Mouse (Mus musculus) adrenal gland, postnatal 4 days (tissue): ENCODE measurements around the gene Perp. TPM values are rescaled to one million over a fixed set of nuclear protein-coding genes. Genes with fewer than 3 reads are reported as not detected.

ENCODE experiments used
- DNase-seq, 2 experiments: peaks; one replicate each; pipeline ENCODE4 v3.0.0; 2021 to 2022; ENCODE audit warnings: low spot score in 2 of 2, mixed read lengths in 2 of 2
- total RNA-seq, 2 experiments: library from RNA; stranded (reverse); gene quantifications; 2 replicates each; pipeline ENCODE4 v1.2.3; 2021

Perp gene
- total RNA-seq, 2 experiments from 2014 or later = 5.7 to 7.1 TPM

- DNase-seq = no peak
Observed at GRCm38 (mm10) chr10:18861418-18861817, 16.6 kb downstream of the Perp start.

- no peak for DNase-seq
Observed at GRCm38 (mm10) chr10:18863332-18863731, 18.5 kb downstream of the Perp start.

GRCm38 (mm10) chr10:18864753-18865152 is 19.9 kb downstream of the Perp start:
- no peak for DNase-seq

- DNase-seq = no peak
Observed at GRCm38 (mm10) chr10:18870990-18871389, 26.2 kb downstream of the Perp start.

- DNase-seq = no peak
Observed at GRCm38 (mm10) chr10:18876211-18876610, 31.4 kb downstream of the Perp start.

GRCm38 (mm10) chr10:18878111-18878510 is 33.3 kb downstream of the Perp start:
- DNase-seq = no peak

GRCm38 (mm10) chr10:18879160-18879559 is 34.3 kb downstream of the Perp start:
- DNase-seq = no peak

- no peak for DNase-seq
Observed at GRCm38 (mm10) chr10:18879690-18880089, 34.9 kb downstream of the Perp start.

- DNase-seq = no peak
Observed at GRCm38 (mm10) chr10:18882190-18882589, 37.4 kb downstream of the Perp start.

- DNase-seq = no peak
Observed at GRCm38 (mm10) chr10:18886918-18887625, 42.3 kb downstream of the Perp start.

- no peak for DNase-seq
Observed at GRCm38 (mm10) chr10:18888751-18889150, 43.9 kb downstream of the Perp start.

- no peak for DNase-seq
Observed at GRCm38 (mm10) chr10:18889255-18889654, 44.4 kb downstream of the Perp start.

- no peak for DNase-seq
Observed at GRCm38 (mm10) chr10:18891110-18891509, 46.3 kb downstream of the Perp start.

- DNase-seq = no peak
Observed at GRCm38 (mm10) chr10:18892102-18892501, 47.3 kb downstream of the Perp start.

GRCm38 (mm10) chr10:18894259-18895166 is 49.7 kb downstream of the Perp start:
- no peak for DNase-seq

GRCm38 (mm10) chr10:18904108-18904507 is 59.3 kb downstream of the Perp start:
- DNase-seq = no peak

Other genes with a start within 250 kb of the Perp start
- 10 to 100 TPM in 1 of 2 experiments, 1 to 10 TPM in 1; 8.5 to 11.5 TPM for gene Arfgef3, start 101.1 kb upstream of the Perp start, total RNA-seq
- not detected for gene Gm4922, start 58.2 kb upstream of the Perp start, total RNA-seq
- 1 to 10 TPM; 5.6 to 5.8 TPM for gene Tnfaip3, start 170.6 kb downstream of the Perp start, total RNA-seq